Mouse (Mus musculus): ENCODE measurements around the gene Lhfp.
"Not testable (repeated sequence)": the region's sequence is repeated elsewhere in the genome, so short reads cannot be mapped to it uniquely, and the experiment has no call there.

Lhfp gene

DNA sequence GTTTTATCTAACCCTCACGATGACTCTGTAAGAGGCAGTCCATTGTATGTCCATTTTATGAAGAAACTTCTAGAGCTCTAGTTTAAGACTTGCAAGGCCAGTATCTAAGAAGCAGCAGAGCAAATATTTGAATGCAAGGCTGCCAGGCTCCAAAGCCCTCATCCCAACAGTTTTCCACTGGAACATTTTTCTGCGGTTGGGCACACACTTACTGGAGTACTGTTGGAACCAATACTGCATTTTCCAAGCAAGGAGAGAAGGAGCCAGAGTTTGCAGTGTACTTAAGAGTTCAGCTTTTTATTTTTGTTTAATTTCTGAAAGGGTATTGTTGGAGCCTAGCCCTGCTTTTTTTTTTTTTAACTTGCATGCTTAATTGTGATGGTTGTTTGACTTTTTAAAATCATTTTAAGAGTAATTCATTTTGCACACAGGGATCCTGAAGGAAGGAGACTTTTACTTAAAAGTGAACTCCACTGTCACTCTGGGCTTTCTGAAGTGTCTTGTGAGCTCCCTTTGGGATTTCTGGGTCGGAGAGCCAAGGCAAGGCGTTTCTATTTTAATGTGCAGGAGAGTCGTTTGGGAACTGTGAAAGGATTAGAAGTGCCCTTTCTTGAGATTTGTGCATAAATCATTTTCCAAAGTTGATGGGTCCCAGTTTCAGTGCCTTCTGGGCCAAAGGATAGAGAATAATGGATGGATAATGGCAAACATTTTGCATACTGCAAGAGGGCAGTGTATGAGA lies 180.4 kb downstream of the Lhfp start:
- no peak for DNase-seq

DNA sequence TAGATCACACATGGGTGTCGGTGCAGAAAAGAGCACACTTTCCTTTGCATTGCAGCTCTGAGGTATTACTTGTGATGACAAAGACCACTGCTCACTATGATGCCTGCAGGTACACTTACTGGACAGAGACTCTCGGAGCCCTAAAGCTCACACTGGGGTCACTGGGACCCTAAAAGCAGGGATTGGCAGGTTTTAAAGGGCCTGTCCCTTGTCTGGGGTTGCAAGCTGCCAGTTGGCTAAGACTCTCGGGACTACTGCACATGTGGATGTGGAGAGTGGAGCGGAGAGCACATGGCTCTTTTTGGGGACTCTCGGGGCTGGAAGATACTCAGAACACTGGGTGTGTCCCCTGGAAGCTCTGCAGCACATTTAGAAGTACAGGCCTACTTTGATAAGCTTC lies 182.8 kb downstream of the Lhfp start:
- no peak for DNase-seq

DNA sequence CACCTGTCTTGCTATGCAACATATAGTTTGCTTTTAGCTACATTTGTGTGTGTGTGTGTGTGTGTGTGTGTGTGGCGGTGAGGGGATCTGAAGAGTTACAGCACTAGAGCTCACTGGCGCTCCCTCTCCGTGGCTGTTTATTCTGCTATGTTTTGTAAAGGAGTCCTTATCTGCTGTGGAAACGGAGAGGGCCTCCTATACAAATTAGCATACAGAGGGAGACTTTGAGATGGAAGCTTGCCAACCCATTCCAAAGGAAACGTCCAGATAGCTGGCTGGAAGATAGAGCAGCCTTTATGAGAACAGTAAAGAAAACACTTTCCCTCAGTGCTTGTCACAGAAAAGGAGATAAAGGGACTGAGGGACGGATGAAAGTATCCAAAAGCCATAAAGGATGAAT lies 184.4 kb downstream of the Lhfp start:
- no peak for DNase-seq

DNA sequence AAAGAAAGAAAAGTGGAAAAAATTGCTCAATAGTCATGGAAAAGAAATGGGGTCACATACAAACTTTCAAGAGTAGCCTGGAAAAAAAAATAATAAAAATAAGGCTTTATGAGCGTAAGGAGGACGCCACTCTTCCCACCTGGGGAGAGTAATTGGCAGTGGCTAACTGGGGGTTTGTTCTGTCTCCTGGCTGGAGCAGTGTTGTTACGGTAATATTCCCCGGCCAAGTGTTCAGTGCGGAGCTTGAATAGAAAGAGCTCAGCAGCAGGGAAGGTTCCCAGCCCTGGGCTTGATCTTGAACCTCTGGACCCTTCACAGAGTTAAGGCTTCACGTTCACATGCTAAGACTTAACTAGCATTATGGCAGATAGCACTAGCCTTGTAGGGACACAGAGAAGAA lies 184.9 kb downstream of the Lhfp start:
- DNase-seq, result no peak

DNA sequence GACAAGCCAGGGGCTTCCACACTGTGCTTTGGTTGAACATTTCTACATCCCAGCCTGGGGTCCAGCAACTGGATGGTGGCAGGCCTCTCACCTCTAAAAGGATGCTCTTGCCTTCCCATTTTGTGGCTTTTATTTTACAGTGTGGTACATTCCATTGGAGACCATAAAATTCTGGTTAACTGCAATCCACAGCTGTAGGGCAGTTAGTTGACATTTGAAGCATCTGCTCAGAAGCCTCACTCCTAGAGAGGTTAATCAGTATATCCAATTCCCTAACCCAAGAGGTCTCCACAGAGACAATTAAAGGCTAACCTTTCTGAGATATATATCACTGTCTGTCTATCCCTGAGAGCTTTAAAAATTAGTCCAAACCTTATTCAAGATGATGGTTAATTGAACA lies 186.5 kb downstream of the Lhfp start:
- DNase-seq, result no peak

DNA sequence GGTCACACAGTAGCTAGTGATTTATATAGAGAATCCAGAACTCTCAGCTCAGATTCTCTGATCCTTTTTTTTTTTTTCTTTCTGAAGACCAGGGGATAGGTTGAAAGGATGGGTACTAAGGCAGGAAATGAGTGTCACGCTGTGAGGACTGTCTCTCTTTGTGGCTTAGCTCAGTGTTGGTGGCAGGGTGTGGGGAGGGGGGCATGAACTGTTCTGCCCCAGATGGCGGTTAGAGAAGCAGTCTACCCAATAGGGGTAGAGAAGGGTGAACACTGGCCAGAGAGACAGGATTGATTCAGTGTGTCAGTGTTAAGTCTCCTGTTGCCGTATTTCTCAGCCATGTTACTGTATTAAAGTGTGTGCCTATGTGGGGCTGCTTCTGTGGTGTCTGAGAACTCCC lies 189.2 kb downstream of the Lhfp start:
- no peak for DNase-seq

- no peak for DNase-seq
Observed at GRCm38 (mm10) chr3:53231112-53231511, 189.8 kb downstream of the Lhfp start.

DNA sequence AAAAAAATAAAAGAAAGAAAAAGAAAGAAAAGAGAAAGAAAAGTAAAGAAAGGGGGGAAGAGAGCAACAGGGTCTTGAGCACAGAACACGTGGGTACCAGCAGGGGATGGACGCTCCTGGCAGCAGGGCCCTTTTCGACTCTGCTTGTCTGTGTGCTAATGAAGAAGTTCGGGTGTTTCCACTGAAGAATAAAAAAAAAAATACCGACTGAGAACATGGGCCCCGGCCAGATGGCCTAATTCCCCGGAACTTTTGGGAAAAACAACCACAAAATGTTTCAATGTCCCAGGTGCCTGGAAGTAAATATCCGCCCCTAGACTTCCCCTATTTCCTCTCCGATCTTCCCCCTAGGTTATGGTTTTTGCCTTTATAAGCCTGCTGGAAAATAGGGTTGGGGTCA lies 191.1 kb downstream of the Lhfp start:
- DNase-seq, result peak in 1 of 2 experiments; percentile 43

DNA sequence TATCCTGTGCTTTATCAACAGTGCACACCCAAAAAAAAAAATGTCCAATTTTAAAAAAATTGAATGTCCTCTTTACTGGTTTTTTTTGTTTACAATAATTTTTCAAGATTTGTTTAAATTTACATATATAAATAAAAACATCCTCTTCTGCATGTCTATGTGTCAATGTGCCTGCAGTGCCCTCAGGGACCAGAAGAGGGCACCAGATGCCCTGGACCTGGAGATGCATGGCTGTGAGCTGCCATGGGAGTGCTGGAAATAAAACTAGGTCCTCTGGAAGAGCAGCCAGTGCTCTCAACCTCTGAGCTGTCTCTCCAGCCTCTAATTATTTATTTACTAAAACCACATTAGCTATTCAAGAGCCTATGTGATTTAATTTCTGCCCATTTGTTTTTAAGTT lies 193.4 kb downstream of the Lhfp start:
- peak in 1 of 2 experiments; percentile 9 for DNase-seq

GRCm38 (mm10) chr3:53236471-53236870 lies 195.1 kb downstream of the Lhfp start:
- DNase-seq, result no peak

- no peak for DNase-seq
Observed at GRCm38 (mm10) chr3:53240150-53240549, 198.8 kb downstream of the Lhfp start.

GRCm38 (mm10) chr3:53245571-53246208 lies 204.4 kb downstream of the Lhfp start:
- no peak for DNase-seq

- DNase-seq, result peak in 1 of 2 experiments; percentile 69
Observed at GRCm38 (mm10) chr3:53247102-53247501, 205.8 kb downstream of the Lhfp start.

- no peak for DNase-seq
Observed at GRCm38 (mm10) chr3:53248158-53248874, 207.0 kb downstream of the Lhfp start.

GRCm38 (mm10) chr3:53252556-53252955 lies 211.2 kb downstream of the Lhfp start:
- DNase-seq, result no peak

DNA sequence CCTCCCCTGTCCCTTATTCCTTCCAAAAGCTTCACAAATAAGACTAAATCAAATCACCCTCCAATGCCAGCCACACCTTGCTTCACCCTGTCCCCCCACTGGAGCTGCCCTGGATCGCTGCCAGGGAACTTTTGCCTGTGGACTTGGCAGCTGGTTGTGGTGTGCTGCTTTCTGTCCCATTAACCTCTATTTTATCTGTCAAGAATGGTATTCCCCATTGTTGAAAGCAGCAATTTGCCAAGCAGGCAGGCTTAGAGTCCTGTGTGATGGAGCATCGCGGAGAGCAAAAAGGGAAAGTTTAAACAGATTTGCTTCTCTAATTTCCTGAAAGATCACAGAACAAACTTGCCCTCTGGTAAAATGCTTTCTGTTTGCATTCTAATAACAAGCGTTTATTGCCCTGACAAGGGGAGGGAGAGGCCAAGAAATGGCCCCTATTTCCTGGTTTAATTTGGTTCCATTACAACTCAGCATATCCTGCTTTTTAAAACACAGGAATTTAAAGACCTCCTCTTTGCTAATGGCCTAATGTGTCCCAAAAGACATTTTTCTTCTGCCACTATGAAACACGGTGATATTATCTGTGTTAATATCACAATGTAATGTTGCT lies 212.0 kb downstream of the Lhfp start:
- peak; percentile 53 for DNase-seq

GRCm38 (mm10) chr3:53258657-53259158 lies 217.4 kb downstream of the Lhfp start:
- no peak for DNase-seq

DNA sequence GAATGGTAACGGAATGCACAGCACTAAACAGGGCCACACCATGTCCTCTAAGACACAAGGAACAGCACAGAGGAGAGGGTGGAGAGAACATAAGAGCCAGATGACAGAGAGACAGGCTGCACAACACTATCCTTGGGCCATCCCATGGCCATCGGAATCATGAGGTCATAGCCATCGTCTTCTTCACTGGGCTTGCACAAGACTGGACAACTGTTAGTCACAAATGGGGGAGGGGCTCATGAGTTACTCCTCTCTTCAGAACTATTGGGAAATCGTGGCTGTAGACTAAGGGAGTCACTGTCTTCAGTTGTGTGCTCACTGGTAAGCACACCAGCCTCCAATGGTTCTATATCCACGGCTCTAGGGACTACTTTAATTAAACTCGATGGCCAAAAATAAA lies 224.8 kb downstream of the Lhfp start:
- DNase-seq, result no peak

- no peak for DNase-seq
Observed at GRCm38 (mm10) chr3:53267046-53267445, 225.7 kb downstream of the Lhfp start.

DNA sequence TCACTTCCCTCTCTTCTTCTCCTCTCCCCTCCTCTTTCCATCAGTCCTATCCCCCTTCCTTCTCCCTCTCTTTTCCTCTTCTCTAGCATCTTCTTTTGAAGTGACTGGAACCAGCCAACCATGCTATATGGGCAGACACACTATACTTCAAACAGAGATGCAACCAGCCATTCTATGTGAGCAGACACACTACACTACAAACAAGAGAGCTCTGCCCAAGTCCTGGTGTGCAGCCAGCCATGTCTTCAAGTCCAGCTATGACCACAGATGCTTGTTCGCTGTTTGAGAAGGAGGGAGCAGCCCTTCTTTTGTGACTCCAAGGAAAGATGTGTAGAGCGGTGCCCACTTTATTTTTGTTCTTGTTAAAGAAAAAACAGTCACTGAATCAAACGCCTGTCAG lies 231.9 kb downstream of the Lhfp start:
- DNase-seq, result no peak

DNA sequence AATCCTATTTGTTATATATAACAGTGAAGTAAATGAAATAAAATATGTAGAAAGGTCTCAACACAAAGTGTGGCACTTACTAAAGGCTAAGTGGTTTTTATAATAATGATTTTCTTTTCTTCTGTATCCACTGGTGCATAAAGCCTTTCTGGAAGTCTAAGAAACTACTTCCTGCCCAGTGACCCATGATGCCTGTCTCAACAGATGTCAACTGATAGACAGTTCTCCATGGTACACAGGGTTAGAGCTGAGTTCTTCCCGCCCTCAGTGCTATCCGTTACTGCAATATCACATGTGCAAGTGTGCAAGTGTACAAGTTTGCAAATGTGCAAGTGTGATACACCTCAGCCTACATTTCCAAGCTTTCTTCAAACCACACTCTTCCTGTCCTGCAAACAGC lies 236.7 kb downstream of the Lhfp start:
- DNase-seq, result no peak

- not testable (repeated sequence) for DNase-seq
Observed at GRCm38 (mm10) chr3:53282005-53282404, 240.7 kb downstream of the Lhfp start.

GRCm38 (mm10) chr3:53284023-53284422 lies 242.7 kb downstream of the Lhfp start:
- DNase-seq, result no peak

Data from kidney, postnatal 25 days (tissue).